Mouse (Mus musculus) layer of hippocampus, adult 9-11 months (tissue): ENCODE results near the gene Larp6.
A peak's percentile ranks its signal among the peaks of the same experiment; 100 is the strongest.

Source experiments
- DNase-seq: peaks from one replicate; pipeline ENCODE4 v3.0.0; 2022

Larp6 gene

GRCm38 (mm10) chr9:60715828-60716227 is 3.0 kb downstream of the Larp6 start:
- DNase-seq = no peak

- DNase-seq = peak; percentile 36
Observed at GRCm38 (mm10) chr9:60718284-60718683, 5.5 kb downstream of the Larp6 start.

- no peak for DNase-seq
Observed at GRCm38 (mm10) chr9:60719687-60720086, 6.9 kb downstream of the Larp6 start.

GRCm38 (mm10) chr9:60724968-60725367 is 12.2 kb downstream of the Larp6 start:
- DNase-seq = no peak

DNA sequence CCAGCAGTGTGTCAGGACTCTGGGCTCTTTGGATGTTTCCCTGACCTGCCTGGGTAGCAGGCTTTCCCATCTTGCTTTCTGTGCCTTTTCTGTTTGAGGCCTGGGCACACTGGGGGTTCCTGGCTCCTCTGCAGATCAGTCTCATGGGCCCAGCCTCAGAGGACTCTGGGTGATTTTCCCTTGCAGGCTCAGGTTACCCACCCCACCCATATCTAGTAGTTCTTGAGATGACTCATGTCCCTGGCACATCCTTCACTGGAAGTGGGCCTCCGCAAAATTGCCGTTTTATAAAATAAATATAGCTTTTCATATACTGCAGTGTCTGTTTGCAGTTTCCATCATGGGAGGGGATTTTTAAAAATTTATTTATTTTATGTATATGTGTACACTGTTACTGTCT is 21.5 kb downstream of the Larp6 start:
- no peak for DNase-seq

- no peak for DNase-seq
Observed at GRCm38 (mm10) chr9:60739126-60739525, 26.3 kb downstream of the Larp6 start.

DNA sequence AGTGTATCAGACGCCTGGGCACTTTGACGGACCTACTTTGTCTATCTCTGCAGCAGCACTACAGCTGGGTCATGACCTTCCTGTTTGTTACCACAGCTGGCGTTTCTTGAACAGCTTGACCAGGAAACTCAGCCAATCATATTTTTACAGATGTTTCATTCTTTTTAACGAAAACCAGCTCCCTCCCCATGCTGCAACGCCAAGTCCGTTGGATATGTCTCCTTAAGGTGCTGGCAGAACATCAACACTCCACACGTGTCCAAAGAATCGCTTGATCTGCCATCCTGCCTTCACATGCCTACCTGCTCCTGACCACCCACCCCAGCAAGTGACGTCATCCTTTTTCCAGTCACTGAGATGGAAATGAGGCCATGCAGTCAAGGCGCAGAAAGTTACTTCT is 28.6 kb downstream of the Larp6 start:
- DNase-seq = no peak

GRCm38 (mm10) chr9:60742516-60742915 is 29.7 kb downstream of the Larp6 start:
- peak; percentile 36 for DNase-seq

- peak; percentile 57 for DNase-seq
Observed at GRCm38 (mm10) chr9:60743180-60743900, 30.6 kb downstream of the Larp6 start.

- DNase-seq = peak; percentile 37
Observed at GRCm38 (mm10) chr9:60744171-60744969, 31.6 kb downstream of the Larp6 start.

DNA sequence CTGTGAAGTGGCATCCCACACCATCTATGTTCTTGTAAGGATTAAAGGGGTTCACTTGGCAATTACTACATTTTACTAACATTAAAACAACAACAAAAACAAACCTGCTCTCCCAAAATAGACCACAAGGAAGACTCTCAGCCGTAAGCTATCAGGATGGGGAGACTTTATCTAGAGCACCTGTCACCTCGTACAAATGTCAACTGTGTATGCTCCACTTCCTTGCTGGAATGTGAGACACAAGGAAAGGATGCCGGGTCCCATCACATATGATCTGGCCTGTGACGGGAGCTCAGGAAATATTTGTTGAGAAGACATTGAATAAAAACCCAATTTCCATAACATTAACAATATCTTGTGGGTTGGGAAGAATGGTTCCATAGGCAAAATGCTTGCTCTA is 32.2 kb downstream of the Larp6 start:
- DNase-seq = no peak

- no peak for DNase-seq
Observed at GRCm38 (mm10) chr9:60746561-60746960, 33.8 kb downstream of the Larp6 start.

DNA sequence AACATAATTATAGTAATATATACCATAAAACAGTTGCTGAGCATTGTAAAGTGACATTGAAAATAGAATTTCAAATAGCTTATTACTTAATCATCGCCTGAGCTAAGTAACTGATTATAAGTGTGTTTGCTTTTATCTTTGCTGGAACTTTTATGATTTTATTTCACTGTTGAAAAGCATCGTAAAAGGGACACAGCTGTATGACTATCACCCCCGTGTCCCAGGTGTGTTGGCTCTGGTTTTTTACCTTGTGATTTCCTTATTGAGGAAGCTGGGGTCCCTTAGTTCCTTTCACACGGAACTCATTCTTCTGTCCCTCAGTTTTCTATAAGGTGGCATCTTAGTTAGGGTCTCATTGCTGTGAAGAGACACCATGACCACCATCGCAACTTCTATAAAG is 34.9 kb downstream of the Larp6 start:
- no peak for DNase-seq

GRCm38 (mm10) chr9:60748191-60748590 is 35.4 kb downstream of the Larp6 start:
- DNase-seq = no peak

DNA sequence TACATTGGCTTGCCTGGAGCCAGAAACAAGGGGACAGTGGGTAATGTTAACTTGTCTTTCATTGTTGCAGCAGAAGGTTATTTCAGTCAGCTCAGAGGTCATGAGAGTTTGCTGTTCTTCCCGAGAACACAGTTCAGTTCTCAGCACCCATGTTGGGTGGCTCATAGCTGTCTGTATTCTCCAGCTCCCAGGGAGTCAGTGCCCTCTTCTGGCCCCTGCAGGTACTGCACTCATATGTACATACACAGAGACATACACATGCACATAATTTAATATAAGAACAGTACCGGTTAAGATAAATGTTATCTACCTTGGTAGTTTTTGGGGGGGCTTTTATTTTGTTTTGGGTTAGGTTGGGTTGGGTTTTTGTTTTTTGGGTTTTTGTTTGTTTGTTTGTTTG is 36.3 kb downstream of the Larp6 start:
- DNase-seq = no peak

- DNase-seq = no peak
Observed at GRCm38 (mm10) chr9:60751098-60751497, 38.3 kb downstream of the Larp6 start.

DNA sequence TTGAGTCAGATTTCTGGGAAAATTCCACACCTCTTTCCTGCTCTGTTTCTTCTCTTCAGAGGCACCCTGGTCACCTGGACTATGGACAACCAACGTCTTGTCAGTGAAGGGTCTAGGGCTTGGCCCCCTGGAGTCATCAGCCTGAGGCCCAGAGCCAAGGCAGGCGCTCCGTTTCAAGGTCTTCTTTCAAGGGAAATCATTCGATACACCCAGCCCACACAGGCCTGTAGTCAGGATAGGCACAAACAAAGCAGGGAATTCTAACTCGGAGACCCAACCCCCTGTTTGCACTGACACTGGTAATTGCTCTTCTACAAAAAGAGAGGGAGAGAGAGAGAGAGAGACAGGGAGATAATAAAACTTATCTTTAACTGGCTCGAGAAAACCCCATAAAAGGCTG is 39.2 kb downstream of the Larp6 start:
- no peak for DNase-seq

- DNase-seq = no peak
Observed at GRCm38 (mm10) chr9:60752636-60753035, 39.8 kb downstream of the Larp6 start.

GRCm38 (mm10) chr9:60756258-60756657 is 43.5 kb downstream of the Larp6 start:
- DNase-seq = no peak

DNA sequence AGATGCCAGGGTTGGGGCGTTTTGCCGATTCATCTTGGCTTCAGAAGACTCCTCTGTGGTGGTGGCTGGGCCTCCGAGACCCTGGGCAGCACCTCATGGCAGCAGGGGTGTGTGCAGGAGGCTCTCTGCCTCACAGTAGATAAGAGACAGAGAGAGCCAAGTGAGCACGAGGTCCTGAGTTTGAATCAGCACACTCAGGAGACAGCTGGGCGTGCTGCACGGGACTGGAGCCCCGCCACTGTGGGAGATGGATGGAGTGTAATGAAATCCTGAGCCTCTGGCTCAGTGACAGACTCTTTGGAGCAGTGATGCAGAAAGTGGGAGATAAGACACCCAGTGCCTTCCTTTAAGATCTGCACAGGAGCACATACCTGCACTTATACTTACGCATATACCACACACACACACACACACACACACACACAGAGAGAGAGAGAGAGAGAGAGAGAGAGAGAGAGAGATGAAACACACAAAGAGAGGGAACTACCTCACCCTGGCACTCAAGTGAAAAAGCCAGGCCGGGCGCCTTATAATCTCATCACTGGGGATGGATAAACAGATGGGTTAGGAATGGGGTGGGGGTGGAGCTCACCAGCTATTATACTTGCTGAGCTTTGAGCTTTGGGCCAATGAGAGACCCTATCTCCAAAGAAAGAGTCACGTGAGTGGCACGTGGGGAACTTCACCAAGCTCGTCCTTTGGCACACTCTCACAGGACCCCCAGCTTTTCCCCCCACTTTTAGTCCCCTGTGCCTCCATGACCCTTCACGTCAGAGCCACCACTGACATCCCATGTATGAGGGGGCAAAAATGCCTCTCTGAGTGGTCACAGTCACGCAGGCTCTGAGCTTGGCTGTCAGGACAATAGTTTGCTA is 44.3 kb downstream of the Larp6 start:
- no peak for DNase-seq

- no peak for DNase-seq
Observed at GRCm38 (mm10) chr9:60757817-60758216, 45.0 kb downstream of the Larp6 start.

DNA sequence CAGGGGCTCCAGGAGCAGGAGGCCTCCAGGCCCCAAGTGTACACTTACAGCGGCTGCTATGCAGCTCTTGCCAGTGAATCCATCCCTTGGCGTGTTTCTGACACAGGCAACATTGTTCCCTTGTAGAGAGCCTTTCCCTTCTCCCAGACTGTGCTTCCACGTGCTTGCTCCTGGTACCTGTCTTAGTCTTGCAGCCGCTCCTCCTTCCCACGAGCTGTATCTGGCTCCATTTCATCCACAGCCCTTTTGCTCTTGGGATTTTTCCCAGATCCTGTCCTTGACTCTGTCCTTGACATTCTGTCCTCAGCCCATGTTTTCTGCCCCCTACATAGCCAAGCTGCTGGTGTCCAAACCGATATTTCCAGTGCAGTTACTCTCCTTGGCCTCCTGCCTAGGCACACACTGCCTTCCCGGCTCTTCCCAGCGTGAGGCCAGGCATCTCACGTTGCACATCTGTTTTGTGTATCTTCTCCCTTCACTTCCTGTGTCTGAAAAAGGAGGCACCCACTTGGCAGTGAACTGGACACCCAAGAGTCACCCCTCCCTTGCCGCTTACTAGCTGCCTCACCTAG is 46.7 kb downstream of the Larp6 start:
- DNase-seq = no peak

DNA sequence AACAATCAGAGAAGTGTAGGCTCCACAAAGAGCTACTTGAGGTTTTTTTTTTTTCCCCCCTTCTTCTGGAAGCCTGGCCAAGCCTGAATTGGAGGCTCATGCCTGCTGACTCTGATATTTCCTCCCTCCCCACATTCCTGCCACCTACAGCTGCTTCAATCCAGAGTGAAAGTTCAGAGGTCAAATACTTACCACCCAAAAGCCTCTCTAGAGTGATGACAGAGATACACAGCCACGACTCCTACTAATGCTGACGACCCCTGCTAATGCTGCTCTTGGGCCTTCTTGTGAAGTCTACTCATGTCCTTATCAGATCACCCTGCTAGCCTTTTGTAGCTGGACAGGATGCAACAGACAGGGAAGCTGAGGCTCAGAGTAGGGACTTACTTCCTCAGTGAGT is 52.4 kb downstream of the Larp6 start:
- no peak for DNase-seq
